Mouse (Mus musculus) limb, embryonic 15.5 days (tissue): ENCODE measurements at regions not wholly inside any gene's neighbourhood (a gene's known extent, or its start where the extent isn't known, plus 50 kb on each side); places are given as distances from the start of the nearest gene placed in this dataset.

ENCODE experiments used
- ATAC-seq: fragments of 200-750 bp; cut with Nextera tagmentation; 2 replicates; pipeline ENCODE4 v1.8.0; 2017; ENCODE audit warnings: low read depth, moderate TSS enrichment; ENCODE audit not compliant: insufficient number of reproducible peaks, low FRiP score, low TSS enrichment
- H3K27ac ChIP-seq: fragments of 300-500 bp; sonication (generic); 2 replicates; pipeline ENCODE4 v1.5.1; 2015; ENCODE audit warnings: moderate library complexity, mild to moderate bottlenecking, inconsistent platforms
- H3K27me3 ChIP-seq: fragments of 300-500 bp; sonication (generic); 2 replicates; pipeline ENCODE4 v1.6.1; 2015; ENCODE audit warnings: inconsistent platforms
- H3K36me3 ChIP-seq: fragments of 300-500 bp; sonication (generic); 2 replicates; pipeline ENCODE4 v1.6.1; 2015; ENCODE audit warnings: inconsistent platforms
- H3K4me1 ChIP-seq: fragments of 300-500 bp; sonication (generic); 2 replicates; pipeline ENCODE4 v1.6.1; 2015; ENCODE audit warnings: inconsistent platforms
- H3K4me2 ChIP-seq: fragments of 300-500 bp; sonication (generic); 2 replicates; pipeline ENCODE4 v1.6.1; 2015; ENCODE audit warnings: mild to moderate bottlenecking, inconsistent platforms
- H3K4me3 ChIP-seq: fragments of 300-500 bp; sonication (generic); 2 replicates; pipeline ENCODE4 v1.5.1; 2015; ENCODE audit warnings: mild to moderate bottlenecking, inconsistent platforms
- H3K9ac ChIP-seq: fragments of 300-500 bp; sonication (generic); 2 replicates; pipeline ENCODE4 v1.6.1; 2015; ENCODE audit warnings: inconsistent platforms
- H3K9me3 ChIP-seq: fragments of 300-500 bp; sonication (generic); 2 replicates; pipeline ENCODE4 v1.6.1; 2016; ENCODE audit warnings: inconsistent platforms
- WGBS: fragments of 180-500 bp; shearing (Covaris S2); methylation state at CpG from one replicate; pipeline ENCODE4 v1.1.7; 2015; 5-methylcytosine and 5-hydroxymethylcytosine counted together

GRCm38 (mm10) chr12:73491370-73491769 is 54.8 kb downstream of the Tmem30b start:
- WGBS = 63% methylated on average over 3 of the region's 3 CpGs
- peaks cover 3% of the 10 kb centered on the region; the same call in 1 of the 2 replicates for H3K4me1 ChIP-seq
- no peak overlapping the region for H3K9ac ChIP-seq
- no peak overlapping the region for H3K4me3 ChIP-seq
- H3K9me3 ChIP-seq = no peaks in the 10 kb centered on the region
- H3K36me3 ChIP-seq = no peaks in the 10 kb centered on the region
- no peak overlapping the region for H3K27ac ChIP-seq
- no peak overlapping the region for H3K4me2 ChIP-seq
- no peaks in the 10 kb centered on the region for H3K27me3 ChIP-seq
- ATAC-seq = no peak

GRCm38 (mm10) chr12:73482858-73483257 is 63.3 kb downstream of the Tmem30b start:
- ATAC-seq = no peak
- Histone ChIP-seq H3K9ac (no peak overlapping the region), H3K9me3 (no peaks in the 10 kb centered on the region), H3K4me2 (no peak overlapping the region), H3K4me1 (peaks cover 10% of the 10 kb centered on the region; the same call in 1 of the 2 replicates), H3K36me3 (no peaks in the 10 kb centered on the region), H3K4me3 (no peak overlapping the region), H3K27me3 (no peaks in the 10 kb centered on the region), H3K27ac (no peak overlapping the region)
- 96% methylated on average over 2 of the region's 2 CpGs for WGBS

DNA sequence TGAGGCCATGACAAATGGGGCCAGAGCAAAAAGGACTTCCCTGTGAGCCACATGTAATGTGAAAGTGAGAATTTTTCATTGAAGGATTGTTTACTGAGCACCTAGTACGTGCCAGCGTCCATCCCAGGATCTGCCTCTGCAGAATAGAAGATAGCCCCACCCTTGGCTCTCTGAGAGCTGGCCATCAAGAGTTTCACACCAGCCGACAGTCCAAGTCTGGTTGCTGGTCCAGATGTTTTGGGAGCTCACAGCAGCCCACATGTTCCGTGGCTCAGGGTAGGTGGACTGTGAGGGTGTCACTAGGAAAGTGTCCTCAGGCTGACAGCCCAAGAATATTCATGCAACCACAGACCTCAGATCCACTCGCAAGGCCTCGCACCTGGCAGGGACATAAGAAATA is 63.9 kb downstream of the Tmem30b start:
- Histone ChIP-seq H3K9ac (no peak overlapping the region), H3K4me1 (peaks cover 10% of the 10 kb centered on the region; the same call in 1 of the 2 replicates), H3K9me3 (no peaks in the 10 kb centered on the region), H3K27me3 (no peaks in the 10 kb centered on the region), H3K36me3 (no peaks in the 10 kb centered on the region), H3K4me3 (no peak overlapping the region), H3K4me2 (no peak overlapping the region), H3K27ac (no peak overlapping the region; the same call in 1 of the 2 replicates)
- no peak for ATAC-seq
- 78% methylated on average over 6 of the region's 6 CpGs for WGBS

- Histone ChIP-seq H3K27ac (no peak overlapping the region), H3K4me2 (no peak overlapping the region), H3K4me1 (peaks cover 12% of the 10 kb centered on the region), H3K27me3 (no peaks in the 10 kb centered on the region), H3K9me3 (no peaks in the 10 kb centered on the region), H3K9ac (no peak overlapping the region), H3K36me3 (no peaks in the 10 kb centered on the region), H3K4me3 (no peak overlapping the region)
- ATAC-seq = no peak
- 65% methylated on average over 3 of the region's 3 CpGs for WGBS
Measured at GRCm38 (mm10) chr12:73481705-73482104, 64.5 kb downstream of the Tmem30b start.

DNA sequence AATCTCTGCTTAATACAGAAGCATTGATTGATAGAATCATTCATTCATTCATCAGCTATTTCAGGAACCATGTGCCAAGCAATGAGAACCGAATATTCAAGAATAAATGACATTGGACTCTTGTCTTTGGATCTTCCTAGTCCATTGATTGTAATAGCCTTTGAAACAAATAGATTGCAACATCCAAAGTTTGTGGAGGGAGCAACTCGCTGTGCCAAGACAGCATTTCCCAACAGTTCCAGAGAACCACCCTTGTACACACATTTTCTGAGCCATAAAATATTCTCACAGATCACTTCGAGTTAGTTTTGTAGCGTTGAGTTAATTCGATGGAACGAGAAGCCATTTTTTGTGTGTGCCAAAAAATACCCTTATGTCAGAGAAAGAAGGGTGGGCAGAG is 65.0 kb downstream of the Tmem30b start:
- no peak overlapping the region for H3K9ac ChIP-seq
- WGBS = 77% methylated on average over 6 of the region's 6 CpGs
- no peak overlapping the region for H3K4me2 ChIP-seq
- ATAC-seq = no peak
- H3K27ac ChIP-seq = no peak overlapping the region
- H3K27me3 ChIP-seq = no peaks in the 10 kb centered on the region
- peaks cover 16% of the 10 kb centered on the region for H3K4me1 ChIP-seq
- H3K36me3 ChIP-seq = no peaks in the 10 kb centered on the region
- H3K9me3 ChIP-seq = no peaks in the 10 kb centered on the region
- no peak overlapping the region for H3K4me3 ChIP-seq

DNA sequence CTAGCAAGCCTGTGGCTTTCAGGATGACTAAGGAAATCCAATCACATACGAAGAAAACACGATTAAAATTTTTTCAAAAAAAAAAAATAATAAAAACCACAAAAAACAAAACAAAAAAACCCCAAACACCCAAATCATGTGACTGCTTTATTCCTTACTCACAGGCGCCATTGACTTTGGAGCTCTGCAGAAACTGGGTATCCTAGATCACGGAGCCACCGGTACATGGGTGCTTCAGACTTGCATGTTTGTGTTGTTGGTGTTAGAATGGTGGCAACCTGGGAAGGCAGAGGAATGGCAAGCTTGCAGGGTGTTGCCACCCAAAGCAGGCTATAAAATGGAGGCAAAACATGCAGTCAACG is 65.6 kb downstream of the Tmem30b start:
- Histone ChIP-seq H3K4me2 (no peak overlapping the region), H3K4me1 (peaks cover 13% of the 10 kb centered on the region), H3K27ac (peak overlapping the region; percentile 84), H3K4me3 (no peak overlapping the region), H3K27me3 (no peaks in the 10 kb centered on the region), H3K9ac (no peak overlapping the region), H3K9me3 (no peaks in the 10 kb centered on the region), H3K36me3 (no peaks in the 10 kb centered on the region)
- 72% methylated on average over 6 of the region's 6 CpGs for WGBS
- ATAC-seq = no peak

- peak; percentile 66 for ATAC-seq
- Histone ChIP-seq H3K36me3 (no peaks in the 10 kb centered on the region), H3K4me2 (no peak overlapping the region), H3K27ac (peak overlapping the region; percentile 84), H3K4me3 (no peak overlapping the region), H3K9me3 (no peaks in the 10 kb centered on the region), H3K27me3 (no peaks in the 10 kb centered on the region), H3K4me1 (peaks cover 13% of the 10 kb centered on the region), H3K9ac (no peak overlapping the region)
- 61% methylated on average over 15 of the region's 15 CpGs for WGBS
Measured at GRCm38 (mm10) chr12:73479932-73480609, 66.1 kb downstream of the Tmem30b start.

DNA sequence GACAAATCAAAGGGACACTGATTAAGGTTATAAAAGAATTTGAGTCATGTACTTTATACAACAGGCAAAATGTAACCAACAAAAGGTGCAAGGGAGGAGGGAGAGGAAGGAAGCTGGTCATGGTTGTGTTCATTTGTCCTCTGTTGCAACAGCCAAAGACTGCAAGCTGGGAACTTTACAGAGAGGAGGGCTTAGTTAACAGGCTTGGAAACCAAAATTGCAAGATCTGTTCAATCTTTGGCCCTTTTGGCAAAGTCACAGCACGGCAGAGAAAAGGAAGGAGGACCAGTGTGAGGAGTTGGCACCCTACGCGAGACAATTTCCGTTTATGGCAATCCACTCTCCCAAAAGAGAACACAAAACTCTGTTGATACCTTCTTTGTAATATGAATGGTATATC is 67.6 kb downstream of the Tmem30b start:
- Histone ChIP-seq H3K4me1 (peaks cover 13% of the 10 kb centered on the region), H3K4me3 (no peak overlapping the region), H3K27me3 (no peaks in the 10 kb centered on the region), H3K9ac (no peak overlapping the region), H3K9me3 (no peaks in the 10 kb centered on the region), H3K36me3 (no peaks in the 10 kb centered on the region), H3K4me2 (no peak overlapping the region), H3K27ac (no peak overlapping the region)
- 88% methylated on average over 4 of the region's 4 CpGs for WGBS
- no peak for ATAC-seq

GRCm38 (mm10) chr12:73476421-73476858 is 69.8 kb downstream of the Tmem30b start:
- ATAC-seq = peak; percentile 72

DNA sequence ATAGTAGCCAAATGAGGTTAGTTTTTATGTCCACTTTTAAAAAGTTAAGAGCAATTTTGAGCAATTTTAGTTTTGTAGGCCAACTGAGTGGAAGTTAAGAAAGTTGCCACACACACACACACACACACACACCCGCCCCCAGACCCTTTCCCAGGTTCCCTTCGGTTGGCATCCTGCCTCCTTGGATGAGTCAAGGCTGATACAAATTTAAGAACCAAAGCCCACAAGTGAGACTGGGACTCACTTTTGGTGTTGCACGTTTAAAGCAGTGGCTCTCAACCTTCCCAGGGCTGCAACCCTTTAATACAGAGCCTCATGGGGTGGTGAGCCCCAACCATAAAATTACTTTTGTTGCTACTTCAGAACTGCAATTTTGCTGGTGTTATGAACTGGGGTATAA is 70.4 kb downstream of the Tmem30b start:
- no peaks in the 10 kb centered on the region for H3K9me3 ChIP-seq
- no peak overlapping the region for H3K9ac ChIP-seq
- no peaks in the 10 kb centered on the region for H3K36me3 ChIP-seq
- no peak overlapping the region for H3K27ac ChIP-seq
- peaks cover 16% of the 10 kb centered on the region for H3K4me1 ChIP-seq
- ATAC-seq = no peak
- H3K27me3 ChIP-seq = no peaks in the 10 kb centered on the region
- WGBS = 43% methylated on average over 3 of the region's 3 CpGs
- no peak overlapping the region for H3K4me2 ChIP-seq
- no peak overlapping the region for H3K4me3 ChIP-seq

More at GRCm38 (mm10) chr12:73476421-73476858, 69.8 kb downstream of the Tmem30b start:
- 4% methylated on average over 7 of the region's 7 CpGs for WGBS
- H3K27ac ChIP-seq = no peak overlapping the region
- H3K4me1 ChIP-seq = peaks cover 16% of the 10 kb centered on the region
- no peaks in the 10 kb centered on the region for H3K9me3 ChIP-seq
- no peak overlapping the region for H3K4me2 ChIP-seq
- no peaks in the 10 kb centered on the region for H3K27me3 ChIP-seq
- H3K4me3 ChIP-seq = no peak overlapping the region
- H3K9ac ChIP-seq = no peak overlapping the region
- H3K36me3 ChIP-seq = no peaks in the 10 kb centered on the region

GRCm38 (mm10) chr12:73475020-73475419 is 71.2 kb downstream of the Tmem30b start:
- Histone ChIP-seq H3K9me3 (no peaks in the 10 kb centered on the region), H3K36me3 (no peaks in the 10 kb centered on the region), H3K4me2 (no peak overlapping the region), H3K27ac (no peak overlapping the region), H3K4me1 (peaks cover 14% of the 10 kb centered on the region), H3K9ac (no peak overlapping the region), H3K4me3 (no peak overlapping the region), H3K27me3 (no peaks in the 10 kb centered on the region)
- WGBS = 63% methylated on average over 5 of the region's 5 CpGs
- ATAC-seq = no peak

DNA sequence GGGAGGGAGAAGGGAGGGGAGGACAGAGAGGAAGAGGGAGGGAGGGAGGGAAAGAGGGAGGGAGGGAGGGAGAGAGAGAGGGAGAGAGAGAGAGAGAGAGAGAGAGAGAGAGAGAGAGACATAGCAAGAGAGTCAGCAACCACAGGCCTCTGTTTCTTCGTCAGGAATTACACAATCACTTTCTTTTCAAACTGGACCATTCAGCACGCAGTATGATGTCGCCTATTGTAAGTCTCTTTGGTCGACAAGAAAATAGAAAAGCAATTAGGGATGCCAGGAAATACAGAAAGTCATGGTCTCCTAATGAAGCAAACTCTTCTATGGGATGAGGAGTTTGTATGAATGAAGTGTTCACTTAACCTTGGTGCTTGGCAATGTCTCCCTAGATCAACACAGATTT is 73.1 kb downstream of the Tmem30b start:
- Histone ChIP-seq H3K36me3 (no peaks in the 10 kb centered on the region), H3K9me3 (no peaks in the 10 kb centered on the region), H3K4me2 (no peak overlapping the region), H3K9ac (no peak overlapping the region), H3K27ac (no peak overlapping the region), H3K27me3 (no peaks in the 10 kb centered on the region), H3K4me1 (peaks cover 9% of the 10 kb centered on the region), H3K4me3 (no peak overlapping the region)
- ATAC-seq = no peak
- WGBS = 67% methylated on average over 4 of the region's 4 CpGs
